Mouse (Mus musculus) midbrain, embryonic 15.5 days (tissue): ENCODE results near the gene Gm10273. TPM values are rescaled to one million over a fixed set of nuclear protein-coding genes. Genes with fewer than 3 reads are reported as not detected.

Source experiments
- ATAC-seq: fragments of 200-750 bp; cut with Nextera tagmentation; replicated peaks from 2 replicates; pipeline ENCODE4 v1.8.0; 2017; ENCODE audit warnings: moderate TSS enrichment
- H3K27ac ChIP-seq: fragments of 300-500 bp; sonication (generic); 2 replicates; pipeline ENCODE4 v1.5.1; 2015; ENCODE audit warnings: mild to moderate bottlenecking, inconsistent platforms
- H3K27me3 ChIP-seq: fragments of 300-500 bp; sonication (generic); replicated peaks from 2 replicates; pipeline ENCODE4 v1.6.1; 2015; ENCODE audit warnings: inconsistent platforms
- H3K36me3 ChIP-seq: fragments of 300-500 bp; sonication (generic); replicated peaks from 2 replicates; pipeline ENCODE4 v1.6.1; 2015; ENCODE audit warnings: inconsistent platforms
- H3K4me1 ChIP-seq: fragments of 300-500 bp; sonication (generic); 2 replicates; pipeline ENCODE4 v1.6.1; 2015; ENCODE audit warnings: inconsistent platforms
- H3K4me2 ChIP-seq: fragments of 300-500 bp; sonication (generic); 2 replicates; pipeline ENCODE4 v1.6.1; 2015; ENCODE audit warnings: inconsistent platforms, mild to moderate bottlenecking, moderate library complexity
- H3K4me3 ChIP-seq: fragments of 300-500 bp; sonication (generic); 2 replicates; pipeline ENCODE4 v1.5.1; 2015; ENCODE audit warnings: mild to moderate bottlenecking, inconsistent platforms
- H3K9ac ChIP-seq: fragments of 300-500 bp; sonication (generic); 2 replicates; pipeline ENCODE4 v1.6.1; 2015; ENCODE audit warnings: mild to moderate bottlenecking, inconsistent platforms
- H3K9me3 ChIP-seq: fragments of 300-500 bp; sonication (generic); 2 replicates; pipeline ENCODE4 v1.6.1; 2016; ENCODE audit warnings: inconsistent platforms
- WGBS: fragments of 180-500 bp; shearing (Covaris S2); methylation state at CpG from one replicate; pipeline ENCODE4 v1.1.7; 2015; ENCODE audit warnings: mixed read lengths; 5-methylcytosine and 5-hydroxymethylcytosine counted together
- polyA plus RNA-seq: library from polyadenylated mRNA; unstranded; fragments of >200 nt; fragmentation: Nextera tagmentation; extraction: Ambion mirVana; gene quantifications from 2 replicates; pipeline ENCODE4 v1.2.1, GENCODE M21; 2015

Gm10273 gene
- polyA plus RNA-seq, 1 experiment from 2014 or later = 2.1 TPM

DNA sequence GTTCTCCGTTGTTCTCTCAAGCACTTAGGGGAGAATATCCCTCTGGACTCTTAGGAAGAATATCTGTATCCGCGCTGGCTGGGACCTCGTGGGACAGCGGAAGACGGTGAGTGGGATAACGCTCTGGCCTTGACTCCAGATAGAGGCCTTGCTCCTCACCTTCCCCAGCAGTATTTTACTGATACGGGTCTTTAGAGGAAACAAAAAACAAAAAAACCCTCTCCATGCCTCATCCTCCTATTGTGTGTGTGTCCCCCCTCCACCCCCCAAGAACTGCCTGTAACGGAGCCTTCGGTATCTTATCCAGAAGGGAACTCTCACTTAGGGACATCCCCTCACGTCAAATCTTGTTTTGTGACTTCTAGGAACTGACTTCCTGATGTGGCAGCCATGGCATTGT lies 46.3 kb downstream of the Gm10273 start, which contains the start of gene Oit3:
Gene Oit3, minus strand, starts transcription at position 44 of the 400 bp plus-strand sequence.
- WGBS = 88% methylated on average over 11 of the region's 11 CpGs
- no peaks in the 10 kb centered on the region for H3K27me3 ChIP-seq
- H3K4me3 ChIP-seq = no peak within 1 kb of the TSS
- no peak for ATAC-seq
- H3K9ac ChIP-seq = no peak within 1 kb of the TSS
- no peaks in the 10 kb centered on the region for H3K9me3 ChIP-seq
- no peak within 1 kb of the TSS for H3K27ac ChIP-seq
- no peaks in the 10 kb centered on the region for H3K36me3 ChIP-seq
- H3K4me1 ChIP-seq = no peaks in the 10 kb centered on the region
- no peak within 1 kb of the TSS for H3K4me2 ChIP-seq

DNA sequence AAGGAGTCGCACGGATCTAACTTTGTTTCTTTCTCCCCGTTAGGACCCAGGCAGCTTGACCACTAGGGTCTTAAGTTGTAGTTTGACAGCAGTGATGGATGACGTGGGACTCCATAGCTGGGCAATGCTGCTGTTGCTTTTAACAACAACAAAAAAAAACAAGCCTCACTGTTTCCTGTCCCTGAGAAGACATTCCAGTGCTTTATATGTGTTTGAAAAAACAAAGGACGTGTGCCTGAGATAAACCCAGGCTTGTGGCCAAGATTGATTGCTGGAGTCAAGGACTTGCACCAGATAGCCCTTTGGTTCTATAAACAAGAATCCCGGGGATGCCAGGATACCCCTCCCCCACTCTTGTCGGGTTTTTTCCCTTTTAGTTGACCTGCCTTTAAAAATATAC lies 47.8 kb downstream of the Gm10273 start:
- H3K27me3 ChIP-seq = no peaks in the 10 kb centered on the region
- no peaks in the 10 kb centered on the region for H3K36me3 ChIP-seq
- 72% methylated on average over 7 of the region's 7 CpGs for WGBS

DNA sequence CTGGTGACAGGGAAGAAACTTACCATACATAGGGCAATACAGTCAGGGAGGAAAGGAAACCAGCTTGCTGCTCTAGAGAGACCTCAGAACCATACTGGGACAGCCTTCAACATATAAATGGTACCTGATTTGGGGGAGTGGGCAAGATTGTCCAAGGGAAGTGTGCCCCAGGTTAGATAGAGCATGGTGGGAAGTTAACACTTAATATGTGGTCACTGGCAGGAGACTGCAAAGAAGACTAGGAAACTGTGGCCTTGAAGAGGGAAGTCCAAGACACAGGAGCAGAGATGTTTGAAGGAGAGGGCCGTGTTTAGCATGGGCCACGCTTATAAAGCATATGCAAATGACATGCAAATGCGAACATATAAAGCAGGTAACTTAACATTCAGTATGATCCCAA lies 48.7 kb downstream of the Gm10273 start:
- ATAC-seq = no peak
- no peak overlapping the region for H3K9ac ChIP-seq
- WGBS = 63% methylated on average over 3 of the region's 3 CpGs
- no peak overlapping the region for H3K4me3 ChIP-seq
- no peak overlapping the region for H3K4me2 ChIP-seq
- no peaks in the 10 kb centered on the region for H3K36me3 ChIP-seq
- H3K4me1 ChIP-seq = no peaks in the 10 kb centered on the region
- H3K9me3 ChIP-seq = no peaks in the 10 kb centered on the region
- no peak overlapping the region for H3K27ac ChIP-seq
- H3K27me3 ChIP-seq = no peaks in the 10 kb centered on the region

More for the DNA sequence above, 47.8 kb downstream of the Gm10273 start:
- no peak for ATAC-seq
- H3K4me2 ChIP-seq = no peak overlapping the region
- H3K4me3 ChIP-seq = no peak overlapping the region
- H3K9me3 ChIP-seq = no peaks in the 10 kb centered on the region
- H3K4me1 ChIP-seq = no peaks in the 10 kb centered on the region
- H3K9ac ChIP-seq = no peak overlapping the region
- no peak overlapping the region for H3K27ac ChIP-seq

DNA sequence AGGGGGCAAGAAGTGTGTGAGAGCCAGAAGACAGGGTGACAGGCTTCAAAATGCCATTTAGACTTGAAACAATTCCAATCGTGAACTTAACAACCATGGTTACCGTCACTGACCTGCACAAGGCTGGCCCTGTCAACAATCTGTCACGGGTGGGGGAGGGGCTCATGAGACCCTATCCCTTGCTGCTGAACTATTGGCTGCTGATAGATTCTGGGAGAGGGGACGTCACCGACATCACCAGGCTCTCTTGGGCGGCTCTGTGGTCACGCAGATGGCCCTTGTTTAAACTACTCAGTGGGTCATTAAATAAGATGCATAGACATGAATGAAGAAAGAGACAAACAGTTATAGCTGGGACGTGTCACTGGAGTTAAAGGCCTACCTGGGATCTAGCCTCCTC lies 49.2 kb downstream of the Gm10273 start:
- Histone ChIP-seq H3K4me3 (no peak overlapping the region), H3K4me2 (no peak overlapping the region), H3K27me3 (no peaks in the 10 kb centered on the region), H3K9ac (no peak overlapping the region), H3K36me3 (no peaks in the 10 kb centered on the region), H3K4me1 (no peaks in the 10 kb centered on the region), H3K27ac (no peak overlapping the region), H3K9me3 (no peaks in the 10 kb centered on the region)
- WGBS = 54% methylated on average over 8 of the region's 8 CpGs
- ATAC-seq = no peak

Other genes with a start within 250 kb of the Gm10273 start
- 11.5 and 13.4 TPM in 2 replicates for gene Sept10, start 173.8 kb upstream of the Gm10273 start, polyA plus RNA-seq
- gene Sowahc, start 173.7 kb upstream of the Gm10273 start, polyA plus RNA-seq = 17.5 and 19.0 TPM in 2 replicates
- 26.0 and 29.1 TPM in 2 replicates for gene P4ha1, start 72.3 kb upstream of the Gm10273 start, polyA plus RNA-seq
- gene Pla2g12b, start 8.0 kb downstream of the Gm10273 start, polyA plus RNA-seq = not detected in 2 replicates
- gene Oit3, start 46.1 kb downstream of the Gm10273 start, polyA plus RNA-seq = 0.06 and 0.08 TPM in 2 replicates
- not detected in 2 replicates for gene Gm10322, start 220.4 kb downstream of the Gm10273 start, polyA plus RNA-seq
- 25.9 and 29.8 TPM in 2 replicates for gene Mcu, start 221.1 kb downstream of the Gm10273 start, polyA plus RNA-seq